Mouse (Mus musculus) forebrain, embryonic 10.5 days (tissue): ENCODE data around the gene Coq8a. TPM values are rescaled to one million over a fixed set of nuclear protein-coding genes. Genes with fewer than 3 reads are reported as not detected.

Source experiments
- DNase-seq: peaks from one replicate; pipeline ENCODE4 v3.0.0-alpha.2; 2017; ENCODE audit warnings: low spot score; ENCODE audit errors: extremely low spot score
- H3K27ac ChIP-seq: fragments of 300-500 bp; sonication (generic); 2 replicates; pipeline ENCODE4 v1.5.1; 2016; ENCODE audit warnings: mild to moderate bottlenecking
- H3K27me3 ChIP-seq: fragments of 300-500 bp; sonication (generic); 2 replicates; pipeline ENCODE4 v1.6.1; 2016; ENCODE audit warnings: mild to moderate bottlenecking; ENCODE audit not compliant: poor library complexity, severe bottlenecking
- H3K36me3 ChIP-seq: fragments of 300-500 bp; sonication (generic); replicated peaks from 2 replicates; pipeline ENCODE4 v1.6.1; 2016; ENCODE audit warnings: mild to moderate bottlenecking, moderate library complexity
- H3K4me1 ChIP-seq: fragments of 300-500 bp; sonication (generic); 2 replicates; pipeline ENCODE4 v1.6.1; 2016
- H3K4me3 ChIP-seq: fragments of 300-500 bp; sonication (generic); 2 replicates; pipeline ENCODE4 v1.5.1; 2016; ENCODE audit warnings: mild to moderate bottlenecking, moderate library complexity
- H3K9me3 ChIP-seq: fragments of 300-500 bp; sonication (generic); 2 replicates; pipeline ENCODE4 v1.6.1; 2016; ENCODE audit warnings: mild to moderate bottlenecking, moderate library complexity
- WGBS: fragments of 180-500 bp; shearing (Covaris S2); methylation state at CpG from one replicate; pipeline ENCODE4 v1.1.7; 2016; 5-methylcytosine and 5-hydroxymethylcytosine counted together
- polyA plus RNA-seq: library from polyadenylated mRNA; unstranded; fragments of >200 nt; fragmentation: Nextera tagmentation; extraction: Ambion mirVana; gene quantifications from 2 replicates; pipeline ENCODE4 v1.2.1, GENCODE M21; 2016

The Coq8a gene
- polyA plus RNA-seq, 1 experiment from 2014 or later: 1.1 TPM

DNA sequence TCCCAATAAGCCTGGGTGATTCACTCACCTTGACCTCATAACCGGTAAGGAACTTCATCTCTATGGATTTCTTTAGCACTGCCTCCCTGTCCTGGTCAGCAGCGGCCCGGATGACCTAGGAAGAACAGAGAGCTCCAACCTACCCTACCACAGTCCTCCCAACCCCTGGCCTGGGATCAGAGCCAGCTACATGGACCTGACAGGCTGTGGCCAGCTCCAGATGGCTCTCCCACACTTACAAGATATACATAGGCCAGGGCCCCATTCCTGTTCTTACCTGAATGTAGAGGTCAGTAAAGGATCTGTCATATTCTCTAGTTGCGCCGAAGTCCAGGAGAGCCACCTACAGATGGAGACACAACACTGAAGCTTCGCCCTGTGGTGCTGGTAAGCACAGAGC, 31.1 kb downstream of the Coq8a start:
- Histone ChIP-seq H3K4me1 (0 out of 2 replicates have a peak, but pooled peaks cover 3% of the 10 kb centered on the region), H3K4me3 (no peak overlapping the region), H3K36me3 (peaks cover 3% of the 10 kb centered on the region; the same call in 1 of the 2 replicates), H3K9me3 (no peaks in the 10 kb centered on the region), H3K27me3 (no peaks in the 10 kb centered on the region), H3K27ac (no peak overlapping the region)
- no peak for DNase-seq
- WGBS: 93% methylated on average over 6 of the region's 6 CpGs

DNA sequence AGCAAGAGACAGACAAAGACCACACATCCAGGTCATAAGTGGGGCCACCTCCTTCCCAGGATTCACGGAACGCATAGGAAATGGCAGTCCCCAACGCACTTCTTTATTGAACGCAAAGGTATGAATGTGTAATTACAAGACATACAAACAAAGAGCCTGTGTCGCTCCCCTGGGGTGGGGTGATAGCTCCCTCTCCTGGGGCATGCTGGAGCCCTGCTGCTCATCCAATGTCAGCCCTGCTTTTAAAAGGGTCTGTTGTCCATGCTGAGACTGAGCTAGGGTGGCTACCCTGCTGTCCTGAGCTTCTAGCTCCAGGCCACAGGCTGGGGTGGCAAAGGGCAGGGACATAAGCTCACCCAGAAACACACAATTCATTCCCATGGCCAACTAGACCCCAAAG, 32.9 kb downstream of the Coq8a start:
- WGBS: 85% methylated on average over 5 of the region's 5 CpGs
- Histone ChIP-seq H3K9me3 (no peaks in the 10 kb centered on the region), H3K27me3 (no peaks in the 10 kb centered on the region), H3K4me1 (0 out of 2 replicates have a peak, but pooled peaks cover 3% of the 10 kb centered on the region), H3K36me3 (peaks cover 20% of the 10 kb centered on the region), H3K4me3 (no peak overlapping the region), H3K27ac (no peak overlapping the region)
- DNase-seq: no peak

DNA sequence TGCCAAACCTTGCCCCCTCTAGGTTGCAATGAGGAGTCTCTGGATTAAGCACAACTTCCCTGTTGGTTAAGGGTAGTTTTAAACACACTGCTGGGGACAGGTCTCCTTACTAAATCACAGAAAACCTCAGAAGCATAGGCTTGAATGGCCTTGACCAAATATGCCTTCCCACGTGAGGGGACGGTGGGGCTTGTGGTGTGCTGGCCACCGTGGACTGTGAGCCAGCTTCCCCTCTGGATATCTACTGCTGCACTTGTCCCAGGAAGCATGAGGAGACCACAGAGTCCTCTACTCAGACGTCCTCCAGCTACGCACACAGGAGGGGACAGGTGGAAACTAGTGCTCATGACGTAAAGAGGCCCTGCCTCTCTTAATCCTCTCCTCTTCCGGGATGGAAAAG, 36.4 kb downstream of the Coq8a start:
- WGBS: 85% methylated on average over 7 of the region's 7 CpGs
- H3K36me3 ChIP-seq: peaks cover 33% of the 10 kb centered on the region
- no peak overlapping the region for H3K4me3 ChIP-seq
- no peaks in the 10 kb centered on the region for H3K9me3 ChIP-seq
- no peaks in the 10 kb centered on the region for H3K27me3 ChIP-seq
- DNase-seq: no peak
- no peak overlapping the region for H3K27ac ChIP-seq
- H3K4me1 ChIP-seq: 0 out of 2 replicates have a peak, but pooled peaks cover 3% of the 10 kb centered on the region

DNA sequence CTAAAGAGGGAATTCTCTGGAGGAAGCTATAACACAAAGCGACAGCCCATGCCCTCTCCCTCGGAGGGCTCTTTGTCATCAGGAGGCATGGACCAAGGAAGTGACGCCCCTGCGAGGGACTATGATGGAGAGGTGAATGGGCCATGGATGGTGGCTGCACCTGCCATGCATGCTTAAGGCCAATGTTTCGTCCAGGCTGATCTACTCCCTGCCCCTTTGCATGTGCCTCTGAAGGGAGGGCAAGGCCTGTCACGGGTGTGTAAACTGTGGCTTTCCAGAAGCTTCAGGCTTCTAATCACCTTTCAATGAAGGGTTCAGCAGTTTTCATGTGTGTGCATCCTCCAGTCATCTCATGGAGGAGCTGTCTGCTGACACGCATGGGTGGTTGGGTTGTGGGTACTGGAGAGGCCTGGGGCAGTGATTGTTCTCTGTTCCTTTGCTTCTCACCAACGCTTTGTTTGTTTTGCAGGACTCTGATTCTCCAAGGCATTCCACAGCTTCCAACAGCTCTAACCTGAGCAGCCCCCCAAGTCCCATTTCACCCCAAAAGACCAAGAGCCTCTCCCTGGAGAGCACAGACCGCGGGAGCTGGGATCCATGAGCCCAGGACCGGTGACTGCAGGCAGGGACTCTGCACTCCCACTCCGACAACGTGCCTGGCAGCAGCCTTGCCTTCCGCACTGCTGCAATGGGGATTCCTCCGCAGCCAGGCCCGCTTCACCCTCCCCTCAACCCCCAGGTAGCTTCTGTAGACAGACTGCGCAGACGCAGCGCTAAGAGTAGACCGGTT, 37.6 kb downstream of the Coq8a start:
- no peak overlapping the region for H3K27ac ChIP-seq
- peaks cover 33% of the 10 kb centered on the region for H3K36me3 ChIP-seq
- H3K9me3 ChIP-seq: no peaks in the 10 kb centered on the region
- H3K4me3 ChIP-seq: no peak overlapping the region
- H3K4me1 ChIP-seq: 0 out of 2 replicates have a peak, but pooled peaks cover 3% of the 10 kb centered on the region
- no peak for DNase-seq
- WGBS: 92% methylated on average over 20 of the region's 20 CpGs
- no peaks in the 10 kb centered on the region for H3K27me3 ChIP-seq

DNA sequence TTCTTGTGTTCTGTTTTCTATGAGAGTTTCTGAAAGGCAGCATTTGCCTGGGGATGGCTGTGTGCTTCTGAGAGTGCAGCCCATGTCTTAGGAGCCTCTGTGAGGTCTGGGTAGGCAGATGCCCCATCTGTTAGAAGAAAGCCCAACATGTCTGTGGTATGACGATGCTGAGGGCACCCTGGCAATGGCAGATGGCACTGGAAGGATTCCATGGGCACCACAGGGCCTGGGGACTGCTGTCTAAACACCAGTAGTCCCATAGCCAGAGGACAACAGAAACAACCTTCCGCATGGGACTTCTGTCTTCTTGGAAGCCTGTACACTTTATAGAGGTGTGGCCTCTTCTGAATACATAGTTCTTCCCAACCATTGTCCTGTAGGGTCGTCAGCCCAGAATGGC, 38.2 kb downstream of the Coq8a start:
- H3K36me3 ChIP-seq: peaks cover 33% of the 10 kb centered on the region
- no peak overlapping the region for H3K27ac ChIP-seq
- WGBS: 92% methylated on average over 3 of the region's 3 CpGs
- H3K9me3 ChIP-seq: no peaks in the 10 kb centered on the region
- H3K4me3 ChIP-seq: no peak overlapping the region
- DNase-seq: no peak
- no peaks in the 10 kb centered on the region for H3K4me1 ChIP-seq
- H3K27me3 ChIP-seq: no peaks in the 10 kb centered on the region

DNA sequence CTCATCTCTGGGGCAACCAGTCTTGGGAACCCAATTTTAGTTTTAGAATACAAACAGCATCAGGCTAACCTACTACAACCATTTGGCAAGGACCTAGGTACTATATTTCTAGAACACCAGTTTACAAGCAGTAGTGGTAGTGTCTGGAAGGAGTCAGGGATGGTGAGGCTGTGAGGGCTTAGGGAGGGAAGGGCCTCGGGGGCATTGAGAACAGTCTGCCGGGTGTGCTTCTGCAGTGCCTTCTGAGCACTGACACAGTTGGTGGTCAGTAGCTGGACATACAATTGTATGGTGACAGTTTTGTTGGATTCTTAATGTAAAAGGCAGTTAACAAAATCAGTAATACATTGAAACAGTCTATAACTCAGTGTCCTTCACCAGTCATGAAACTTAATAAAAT, 38.9 kb downstream of the Coq8a start:
- Histone ChIP-seq H3K4me1 (no peaks in the 10 kb centered on the region), H3K27ac (no peak overlapping the region), H3K36me3 (peaks cover 33% of the 10 kb centered on the region), H3K9me3 (no peaks in the 10 kb centered on the region), H3K4me3 (no peak overlapping the region), H3K27me3 (no peaks in the 10 kb centered on the region)
- DNase-seq: no peak
- 87% methylated on average over 2 of the region's 2 CpGs for WGBS

DNA sequence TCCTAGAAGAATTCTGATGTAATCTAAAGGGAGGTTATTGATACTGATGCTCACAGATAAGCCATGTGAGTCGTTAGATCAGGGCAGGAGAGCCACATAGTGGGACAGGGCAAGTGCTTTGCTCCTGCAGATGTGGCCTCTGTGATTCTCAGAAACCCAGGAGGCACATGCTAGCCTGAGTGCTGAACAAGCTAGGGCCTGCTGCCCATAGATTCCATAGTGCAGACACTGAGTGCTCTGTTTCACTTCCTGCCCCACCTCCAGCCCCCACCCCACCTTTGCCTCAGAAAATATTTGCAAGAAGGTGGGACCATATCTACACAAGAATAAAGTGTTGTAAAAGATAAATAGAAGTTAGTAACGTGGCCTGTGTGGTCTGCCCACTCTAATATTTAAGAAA, 40.8 kb downstream of the Coq8a start:
- H3K9me3 ChIP-seq: no peaks in the 10 kb centered on the region

DNA sequence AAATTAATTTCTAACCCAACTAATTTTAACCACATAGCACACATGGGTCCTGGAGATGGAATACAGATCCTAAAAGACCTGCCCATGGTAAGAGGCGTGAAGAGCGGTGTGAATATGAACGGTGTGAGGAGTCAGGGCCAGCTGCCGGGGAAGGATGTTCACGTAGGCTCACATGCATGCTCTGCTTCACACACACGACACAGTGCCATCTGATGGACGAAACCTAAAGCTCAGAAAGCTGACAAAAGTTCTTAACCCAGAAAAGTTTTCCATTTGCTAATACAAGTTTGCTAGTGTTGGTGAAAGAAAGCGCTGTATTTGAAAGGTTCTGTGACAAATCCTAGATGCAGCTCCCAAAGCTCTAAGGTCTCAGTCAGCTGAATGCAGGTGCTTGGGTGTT, 48.2 kb downstream of the Coq8a start:
- H3K27ac ChIP-seq: no peak overlapping the region
- no peak for DNase-seq
- H3K4me1 ChIP-seq: no peaks in the 10 kb centered on the region
- no peaks in the 10 kb centered on the region for H3K27me3 ChIP-seq
- no peak overlapping the region for H3K4me3 ChIP-seq
- peaks cover 36% of the 10 kb centered on the region for H3K36me3 ChIP-seq
- 86% methylated on average over 8 of the region's 8 CpGs for WGBS
- H3K9me3 ChIP-seq: no peaks in the 10 kb centered on the region

More for the DNA sequence above, 40.8 kb downstream of the Coq8a start:
- no peak overlapping the region for H3K4me3 ChIP-seq
- no peak overlapping the region for H3K27ac ChIP-seq
- H3K27me3 ChIP-seq: no peaks in the 10 kb centered on the region
- peaks cover 34% of the 10 kb centered on the region for H3K36me3 ChIP-seq
- no peak for DNase-seq
- H3K4me1 ChIP-seq: no peaks in the 10 kb centered on the region
- 81% methylated on average over 2 of the region's 2 CpGs for WGBS

DNA sequence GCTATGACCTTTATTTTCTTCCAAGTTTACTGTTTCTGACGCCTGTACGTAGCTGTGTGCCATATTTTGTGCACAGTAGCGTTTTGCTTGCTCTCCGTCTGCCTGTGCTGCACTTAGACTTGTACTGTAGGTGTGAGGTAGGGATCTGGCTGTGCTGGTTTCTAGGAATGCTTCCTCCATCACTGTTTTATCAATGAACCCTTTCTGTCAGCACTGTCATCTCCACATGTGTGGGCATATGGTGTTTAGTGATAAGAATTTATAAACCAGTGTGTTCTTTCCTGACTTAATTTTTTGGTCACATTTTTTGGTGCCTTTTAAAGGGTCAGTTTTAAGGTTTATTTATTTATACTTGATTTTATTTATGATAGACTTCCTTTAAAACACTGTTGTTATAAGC, 50.8 kb downstream of the Coq8a start:
- no peak for DNase-seq
- Histone ChIP-seq H3K4me1 (no peaks in the 10 kb centered on the region), H3K27me3 (no peaks in the 10 kb centered on the region), H3K36me3 (peaks cover 40% of the 10 kb centered on the region), H3K4me3 (no peak overlapping the region), H3K9me3 (no peaks in the 10 kb centered on the region), H3K27ac (no peak overlapping the region)
- WGBS: 98% methylated on average over 4 of the region's 4 CpGs

DNA sequence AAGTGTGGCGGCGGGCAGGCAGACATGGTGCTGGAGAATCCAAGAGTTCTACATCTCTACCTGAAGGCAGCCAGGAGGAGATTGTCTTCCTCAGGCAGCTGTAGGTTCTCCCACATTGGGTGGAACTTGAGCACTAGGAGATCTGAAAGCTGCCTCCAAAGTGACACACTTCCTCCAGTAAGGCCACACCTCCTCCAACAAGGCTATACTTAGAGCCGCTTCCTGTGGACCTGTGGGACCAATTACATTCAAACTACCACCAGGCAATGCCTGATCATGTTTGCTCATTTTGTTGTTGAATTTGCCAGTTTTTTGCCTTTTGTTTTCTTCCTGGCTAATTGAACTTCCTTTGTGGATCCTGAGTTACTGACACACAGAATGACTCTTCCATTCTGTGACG, 51.4 kb downstream of the Coq8a start:
- Histone ChIP-seq H3K27ac (no peak overlapping the region), H3K4me1 (no peaks in the 10 kb centered on the region), H3K9me3 (no peaks in the 10 kb centered on the region), H3K36me3 (peaks cover 43% of the 10 kb centered on the region), H3K27me3 (no peaks in the 10 kb centered on the region), H3K4me3 (no peak overlapping the region)
- no peak for DNase-seq
- WGBS: 86% methylated on average over 4 of the region's 4 CpGs

DNA sequence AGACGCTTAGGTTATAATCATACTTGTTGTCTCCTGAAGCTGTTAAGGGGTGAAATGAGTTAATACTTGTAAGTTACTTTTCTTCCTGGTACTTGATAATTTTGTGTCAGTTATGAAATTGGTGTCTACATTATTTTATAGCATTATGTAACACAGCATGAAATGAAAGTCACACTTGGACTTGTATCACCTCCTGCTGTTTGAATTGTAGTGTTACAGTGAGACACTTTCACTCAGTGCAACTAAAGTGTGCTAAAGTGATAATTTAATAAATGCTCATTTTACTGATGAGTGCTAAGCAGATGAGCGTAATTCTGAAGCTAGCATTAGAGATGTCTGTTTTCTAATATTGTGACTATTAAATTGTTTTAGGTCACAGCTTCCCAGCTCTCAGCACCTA, 58.4 kb downstream of the Coq8a start:
- peaks cover 49% of the 10 kb centered on the region for H3K36me3 ChIP-seq
- no peak for DNase-seq
- H3K9me3 ChIP-seq: no peaks in the 10 kb centered on the region
- no peaks in the 10 kb centered on the region for H3K27me3 ChIP-seq
- H3K27ac ChIP-seq: no peak overlapping the region
- WGBS: 96% methylated on average over 2 of the region's 2 CpGs
- no peaks in the 10 kb centered on the region for H3K4me1 ChIP-seq
- no peak overlapping the region for H3K4me3 ChIP-seq

DNA sequence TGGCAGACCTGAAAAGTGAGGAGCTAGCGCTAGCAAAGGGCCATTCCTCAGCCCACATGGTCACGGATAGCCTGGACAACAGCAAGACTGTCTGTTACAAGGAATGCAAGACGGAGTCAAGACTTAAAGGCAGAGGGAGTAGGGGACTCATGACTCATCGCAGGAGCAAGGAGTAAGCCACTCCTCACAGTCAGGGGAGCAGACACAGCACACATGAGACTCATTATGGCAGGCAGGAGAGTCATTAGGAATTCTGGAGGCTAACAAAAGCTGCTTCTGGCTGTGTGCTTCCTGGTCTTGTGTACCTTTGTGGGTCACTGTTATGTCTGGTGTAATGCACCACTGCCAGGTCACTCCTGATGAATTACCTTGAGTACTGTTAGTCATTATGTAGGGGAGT, 60.2 kb downstream of the Coq8a start:
- Histone ChIP-seq H3K9me3 (no peaks in the 10 kb centered on the region), H3K27ac (0 out of 2 replicates have a peak overlapping the region, but pooled peaks have one; percentile 0), H3K27me3 (no peaks in the 10 kb centered on the region), H3K4me3 (no peak overlapping the region), H3K4me1 (no peaks in the 10 kb centered on the region), H3K36me3 (peaks cover 45% of the 10 kb centered on the region)
- 69% methylated on average over 4 of the region's 4 CpGs for WGBS
- DNase-seq: no peak

DNA sequence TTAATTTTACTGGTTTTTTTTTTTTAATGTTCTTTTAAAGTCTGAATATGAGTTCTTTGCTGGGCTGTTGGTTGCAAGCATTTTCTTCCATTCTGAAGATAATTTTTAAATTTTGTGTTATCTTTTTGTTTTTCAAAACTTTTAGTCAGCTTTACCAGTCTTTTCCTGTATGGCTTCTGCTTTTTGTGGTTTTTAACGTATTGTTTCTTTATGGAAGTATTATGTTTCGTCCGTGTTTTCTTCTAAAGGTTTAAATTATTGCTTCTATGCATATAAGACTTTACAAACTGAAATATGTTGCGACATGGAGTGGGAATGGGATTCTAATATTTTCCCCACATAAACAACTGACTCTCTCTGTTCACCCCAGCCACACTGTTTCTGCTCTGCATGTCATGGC, 67.2 kb downstream of the Coq8a start:
- Histone ChIP-seq H3K27ac (no peak overlapping the region), H3K36me3 (peaks cover 15% of the 10 kb centered on the region), H3K4me1 (no peaks in the 10 kb centered on the region), H3K27me3 (no peaks in the 10 kb centered on the region), H3K9me3 (no peaks in the 10 kb centered on the region), H3K4me3 (no peak overlapping the region)
- DNase-seq: no peak
- 96% methylated on average over 4 of the region's 4 CpGs for WGBS
